Mouse (Mus musculus) intestine, postnatal 0 days (tissue): ENCODE results near the gene Dapp1. TPM values are rescaled to one million over a fixed set of nuclear protein-coding genes. Genes with fewer than 3 reads are reported as not detected.
A peak's percentile ranks its signal among the peaks of the same experiment; 100 is the strongest.
"Not testable (repeated sequence)": the region's sequence is repeated elsewhere in the genome, so short reads cannot be mapped to it uniquely, and the experiment has no call there.

ENCODE experiments used
- ATAC-seq: fragments of 200-750 bp; cut with Nextera tagmentation; 2 replicates; pipeline ENCODE4 v1.8.0; 2017; ENCODE audit warnings: mild to moderate bottlenecking, moderate TSS enrichment, moderate library complexity
- H3K27ac ChIP-seq: fragments of 300-500 bp; sonication (generic); 2 replicates; pipeline ENCODE4 v1.5.1; 2014; ENCODE audit warnings: mild to moderate bottlenecking, low read depth, low read length, moderate library complexity
- H3K27me3 ChIP-seq: fragments of 300-500 bp; sonication (generic); replicated peaks from 2 replicates; pipeline ENCODE4 v1.6.1; 2014; ENCODE audit warnings: low read length, mixed read lengths; ENCODE audit not compliant: control insufficient read depth, insufficient read depth
- H3K36me3 ChIP-seq: fragments of 300-500 bp; sonication (generic); 2 replicates; pipeline ENCODE4 v1.6.1; 2014; ENCODE audit warnings: mild to moderate bottlenecking, moderate library complexity; ENCODE audit not compliant: control insufficient read depth, insufficient read depth
- H3K4me1 ChIP-seq: fragments of 300-500 bp; sonication (generic); replicated peaks from 2 replicates; pipeline ENCODE4 v1.6.1; 2014; ENCODE audit warnings: antibody characterized with exemption, low read length, mixed read lengths; ENCODE audit not compliant: control insufficient read depth, insufficient read depth
- H3K4me2 ChIP-seq: fragments of 300-500 bp; sonication (generic); replicated peaks from 2 replicates; pipeline ENCODE4 v1.6.1; 2014; ENCODE audit warnings: low read depth, mild to moderate bottlenecking, moderate library complexity
- H3K4me3 ChIP-seq: fragments of 300-500 bp; sonication (generic); 2 replicates; pipeline ENCODE4 v1.5.1; 2014; ENCODE audit warnings: low read depth, low read length
- H3K9ac ChIP-seq: fragments of 300-500 bp; sonication (generic); 2 replicates; pipeline ENCODE4 v1.6.1; 2014; ENCODE audit warnings: mild to moderate bottlenecking, low read depth, low read length
- H3K9me3 ChIP-seq: fragments of 300-500 bp; sonication (generic); 2 replicates; pipeline ENCODE4 v1.6.1; 2016; ENCODE audit warnings: mixed run types; ENCODE audit not compliant: control insufficient read depth
- CTCF ChIP-seq: sonication (generic); IDR thresholded peaks from 2 replicates; pipeline ENCODE4 v1.5.1; 2016; ENCODE audit warnings: low read depth, mild to moderate bottlenecking, control low read depth, antibody characterized with exemption, moderate library complexity
- WGBS: fragments of 180-500 bp; shearing (Covaris S2); extraction: QIAGEN DNeasy Blood & Tissue Kit; methylation state at CpG from one replicate; pipeline ENCODE4 v1.1.7; 2014; 5-methylcytosine and 5-hydroxymethylcytosine counted together
- polyA plus RNA-seq: library from polyadenylated mRNA; unstranded; fragments of >200 nt; fragmentation: Nextera tagmentation; extraction: Ambion mirVana; gene quantifications from 2 replicates; pipeline ENCODE4 v1.2.1, GENCODE M21; 2015

Dapp1 gene
- polyA plus RNA-seq, 1 experiment from 2014 or later: 70.6 TPM

- no peak overlapping the region for H3K4me2 ChIP-seq
- H3K27me3 ChIP-seq: no peaks in the 10 kb centered on the region
- no peaks in the 10 kb centered on the region for H3K9me3 ChIP-seq
- H3K4me3 ChIP-seq: no peak overlapping the region
- H3K27ac ChIP-seq: no peak overlapping the region
- no peak overlapping the region for H3K9ac ChIP-seq
- H3K4me1 ChIP-seq: peaks cover 5% of the 10 kb centered on the region
- 67% methylated on average over 23 of the region's 23 CpGs for WGBS
- no peak for ATAC-seq
- peaks cover 15% of the 10 kb centered on the region for H3K36me3 ChIP-seq
- no peak for TF ChIP-seq CTCF
Measured at GRCm38 (mm10) chr3:137954256-137954916, 27.0 kb downstream of the Dapp1 start.

DNA sequence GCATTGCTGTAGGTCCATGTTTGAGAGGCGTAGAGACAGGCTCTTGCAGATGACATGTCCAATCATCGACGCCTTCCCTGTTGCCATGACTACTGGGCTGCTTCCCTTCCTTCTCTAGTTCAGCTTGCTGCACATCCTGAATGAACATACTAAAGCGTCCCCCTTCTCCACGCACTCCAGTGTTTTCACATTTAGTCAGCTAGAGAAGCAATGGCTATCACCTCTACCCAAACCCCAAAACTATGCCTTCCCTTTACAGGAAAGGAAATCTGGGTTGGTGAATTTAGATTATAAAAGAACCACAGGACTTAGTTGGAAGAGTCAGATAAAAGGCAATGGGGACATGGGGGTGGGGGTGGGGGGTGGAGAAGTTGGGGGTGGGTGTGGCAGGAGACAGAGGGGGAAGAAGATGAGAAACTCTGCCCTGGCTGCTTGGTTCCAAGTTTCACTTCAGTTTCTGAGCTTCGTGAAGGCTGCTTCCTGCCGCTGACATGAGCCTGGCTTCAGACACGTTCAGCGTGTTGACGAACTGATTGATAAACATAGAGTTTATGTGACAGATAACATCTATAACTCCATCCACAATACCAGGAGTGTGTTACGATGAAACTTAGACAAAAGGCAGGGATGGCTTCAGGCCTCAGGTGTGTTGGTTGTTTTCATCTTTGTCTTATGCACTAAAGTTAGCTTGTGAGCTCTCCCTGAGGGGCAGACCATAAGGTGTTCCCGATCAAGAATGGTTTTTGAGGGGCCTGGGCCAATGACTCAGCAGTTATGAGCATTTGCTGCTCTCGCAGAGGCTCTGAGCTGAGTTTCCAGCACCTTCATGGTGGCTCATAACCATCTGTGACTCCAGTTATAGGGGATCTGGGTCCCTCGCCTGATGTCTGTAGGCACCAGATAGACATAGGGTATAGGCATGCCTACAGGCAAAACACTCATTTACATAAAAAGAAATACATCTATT lies 28.1 kb downstream of the Dapp1 start:
- Histone ChIP-seq H3K4me2 (no peak overlapping the region), H3K4me3 (no peak overlapping the region), H3K9ac (no peak overlapping the region), H3K27ac (no peak overlapping the region), H3K36me3 (peaks cover 16% of the 10 kb centered on the region), H3K27me3 (no peaks in the 10 kb centered on the region), H3K9me3 (no peaks in the 10 kb centered on the region), H3K4me1 (peaks cover 5% of the 10 kb centered on the region)
- ATAC-seq: peak; percentile 12; the same call in 1 of the 2 replicates
- 67% methylated on average over 14 of the region's 14 CpGs for WGBS
- no peak for TF ChIP-seq CTCF

GRCm38 (mm10) chr3:137952225-137952913 lies 29.0 kb downstream of the Dapp1 start:
- no peak overlapping the region for H3K4me2 ChIP-seq
- H3K27ac ChIP-seq: peak overlapping the region; percentile 41
- no peaks in the 10 kb centered on the region for H3K27me3 ChIP-seq
- TF ChIP-seq CTCF: 0 out of 2 replicates have a peak, but pooled peaks have one; percentile 4
- peaks cover 5% of the 10 kb centered on the region for H3K4me1 ChIP-seq
- peaks cover 16% of the 10 kb centered on the region; the same call in 1 of the 2 replicates for H3K36me3 ChIP-seq
- no peaks in the 10 kb centered on the region for H3K9me3 ChIP-seq
- 34% methylated on average over 4 of the region's 4 CpGs for WGBS
- peak; percentile 77 for ATAC-seq
- no peak overlapping the region for H3K4me3 ChIP-seq
- H3K9ac ChIP-seq: no peak overlapping the region

DNA sequence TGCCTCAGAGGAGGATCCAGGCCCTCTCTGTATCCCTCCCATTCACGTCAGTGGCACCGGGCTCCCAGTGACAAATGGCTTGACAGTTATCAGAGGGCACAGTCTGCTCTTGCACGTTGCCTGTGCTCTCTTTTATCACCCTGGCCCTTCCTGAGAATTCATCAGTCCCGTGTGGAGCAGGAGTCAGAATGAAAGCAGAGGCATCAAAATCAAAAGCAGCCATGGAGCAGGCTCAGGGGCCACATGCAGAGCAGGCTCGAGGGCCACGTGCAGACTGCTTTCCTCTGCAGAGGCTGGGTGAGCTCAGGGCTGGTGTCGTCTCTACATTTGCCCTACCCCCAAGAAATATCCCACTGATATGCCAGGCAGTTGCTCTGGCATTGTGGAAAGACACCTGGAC lies 29.5 kb downstream of the Dapp1 start:
- no peak overlapping the region for H3K4me2 ChIP-seq
- no peak overlapping the region for H3K9ac ChIP-seq
- TF ChIP-seq CTCF: no peak
- H3K4me3 ChIP-seq: no peak overlapping the region
- H3K36me3 ChIP-seq: peaks cover 21% of the 10 kb centered on the region
- H3K4me1 ChIP-seq: peaks cover 5% of the 10 kb centered on the region
- ATAC-seq: peak; percentile 26; the same call in 1 of the 2 replicates
- H3K27me3 ChIP-seq: no peaks in the 10 kb centered on the region
- H3K9me3 ChIP-seq: no peaks in the 10 kb centered on the region
- peak overlapping the region; percentile 41 for H3K27ac ChIP-seq
- WGBS: 25% methylated on average over 7 of the region's 7 CpGs

DNA sequence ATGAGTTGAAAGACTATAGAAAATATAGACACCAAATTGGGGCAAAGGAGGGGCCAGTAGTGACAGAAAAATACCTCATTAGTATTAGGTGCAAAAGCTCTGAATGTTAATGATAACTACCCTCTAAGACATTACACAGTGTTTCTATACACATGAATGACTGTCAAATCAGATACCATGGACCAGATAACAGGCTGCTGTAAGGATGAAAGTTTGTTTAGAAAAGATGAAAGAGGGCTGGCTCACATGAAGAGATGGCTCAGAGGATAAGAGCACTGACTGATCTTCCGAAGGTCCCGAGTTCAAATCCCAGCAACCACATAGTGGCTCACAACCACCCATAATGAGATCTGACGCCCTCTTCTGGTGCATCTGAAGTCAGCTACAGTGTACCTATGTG lies 30.0 kb downstream of the Dapp1 start:
- H3K27ac ChIP-seq, H3K9me3 ChIP-seq, H3K4me3 ChIP-seq, H3K27me3 ChIP-seq, H3K9ac ChIP-seq, H3K4me1 ChIP-seq, H3K4me2 ChIP-seq, ATAC-seq: not testable (repeated sequence)
- 95% methylated on average over 3 of the region's 3 CpGs for WGBS
- peaks cover 22% of the 10 kb centered on the region for H3K36me3 ChIP-seq
